ENCODE assay signal across 9 mouse cellular contexts in the genomic region with DNA sequence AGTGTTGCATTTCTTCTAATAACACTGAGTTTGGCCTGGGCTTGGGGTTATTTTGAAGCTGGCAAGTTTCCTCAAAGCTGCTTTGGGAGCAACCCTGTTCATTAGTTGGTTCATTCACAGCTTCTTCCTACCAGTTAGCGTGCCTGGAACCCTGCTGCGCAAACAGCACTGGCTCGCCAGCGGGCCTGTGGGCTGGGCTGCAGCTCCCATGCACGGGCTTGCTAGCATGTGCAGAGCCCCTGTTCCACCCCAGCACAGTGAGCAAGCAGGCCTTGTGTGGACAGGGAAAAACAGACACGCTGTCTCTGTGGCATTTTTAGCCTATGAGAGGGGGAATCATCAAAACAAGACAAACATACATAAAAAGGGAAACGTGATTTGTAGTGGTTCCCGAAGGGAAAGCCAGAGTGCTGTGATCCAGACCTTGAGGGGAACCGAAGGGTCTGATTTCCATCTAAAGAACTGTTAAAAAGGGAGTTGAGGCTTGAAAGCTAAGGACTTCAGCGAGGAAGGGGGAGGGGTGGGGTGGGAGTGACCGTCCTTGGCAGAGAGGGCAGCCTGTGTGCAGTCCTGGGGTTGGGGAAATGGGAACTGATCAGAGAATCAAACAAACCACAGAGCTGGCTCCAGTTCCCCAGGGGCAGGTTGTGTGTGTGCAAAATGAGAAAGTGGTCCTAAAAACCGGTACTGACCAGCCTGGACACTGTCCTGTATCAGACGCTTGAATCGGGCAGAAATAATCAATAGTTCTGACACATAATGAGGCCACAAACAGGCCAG.
DNase-seq lines count a peak whose midpoint lies in the region; ATAC-seq and TF ChIP-seq lines count a peak whose summit lies in the region.
"Had no signal": no experiment of that assay in that cellular context is flagged by ENCODE, and none has a peak within 500 bp of the region (broad histone marks: within the 10 kb centered on the region; RNA-seq: fewer than 3 reads in every experiment).

No protein-coding gene starts in this region.

- no peaks in the 10 kb centered on the region for H3K9me3 ChIP-seq in forebrain, embryonic 14.5 days (replicated peaks; ENCODE audit: control insufficient read depth, low read length)
- H3K9me3 ChIP-seq in forebrain, embryonic 12.5 days = 0 out of 2 replicates have a peak, but pooled peaks cover 2% of the 10 kb centered on the region
- no peaks in the 10 kb centered on the region for H3K9me3 ChIP-seq in neural tube, embryonic 14.5 days (ENCODE audit: control insufficient read depth, low read length)
- H3K9me3 ChIP-seq in intestine, postnatal 0 days (ENCODE audit: control insufficient read depth) = 0 out of 2 replicates have a peak, but pooled peaks cover 5% of the 10 kb centered on the region
- H3K9me3 ChIP-seq: liver, embryonic 13.5 days had no signal

- H3K36me3 ChIP-seq in forebrain, embryonic 14.5 days (ENCODE audit: control insufficient read depth, insufficient read depth, low read length) = no peaks in the 10 kb centered on the region
- no peaks in the 10 kb centered on the region for H3K36me3 ChIP-seq in forebrain, embryonic 12.5 days (replicated peaks)
- H3K36me3 ChIP-seq in neural tube, embryonic 14.5 days (ENCODE audit: control insufficient read depth, insufficient read depth, low read length) = no peaks in the 10 kb centered on the region
- no peaks in the 10 kb centered on the region for H3K36me3 ChIP-seq in intestine, postnatal 0 days (ENCODE audit: control insufficient read depth, insufficient read depth)
- H3K36me3 ChIP-seq: liver, embryonic 13.5 days had no signal

- ATAC-seq in forebrain, embryonic 14.5 days = no peak
- ATAC-seq in forebrain, embryonic 12.5 days (ENCODE audit: low FRiP score) = no peak
- no peak for ATAC-seq in neural tube, embryonic 14.5 days (ENCODE audit: low read depth)
- ATAC-seq in intestine, postnatal 0 days = no peak

- 39% methylated on average over 14 of the region's 14 CpGs for WGBS in forebrain, embryonic 14.5 days
- 51% methylated on average over 14 of the region's 14 CpGs for WGBS in forebrain, embryonic 12.5 days
- 42% methylated on average over 14 of the region's 14 CpGs for WGBS in neural tube, embryonic 14.5 days
- WGBS in intestine, postnatal 0 days = 51% methylated on average over 14 of the region's 14 CpGs

- DNase-seq in forebrain, embryonic 14.5 days (ENCODE audit: low spot score) = peak; percentile 24
- peak; percentile 38 for DNase-seq in ovary, postnatal 36 days (ENCODE audit: low spot score)
- no peak for DNase-seq in ovary, postnatal 10 days (ENCODE audit: low spot score)
- peak; percentile 61 for DNase-seq in layer of hippocampus, adult 9-11 months
- DNase-seq in urinary bladder, adult 2 months (ENCODE audit: low spot score) = no peak
- DNase-seq: liver, embryonic 13.5 days had no signal

- TF ChIP-seq CTCF in intestine, postnatal 0 days (IDR thresholded peaks at IDR 0.05; ENCODE audit: low read depth) = no peak

- 0 out of 2 replicates have a peak overlapping the region, but pooled peaks have one; percentile 8 for H3K9ac ChIP-seq in forebrain, embryonic 14.5 days (ENCODE audit: low read length)
- H3K9ac ChIP-seq in forebrain, embryonic 12.5 days = no peak overlapping the region
- 0 out of 2 replicates have a peak overlapping the region, but pooled peaks have one; percentile 7 for H3K9ac ChIP-seq in neural tube, embryonic 14.5 days (replicated peaks; ENCODE audit: low read depth, low read length)
- H3K9ac ChIP-seq in intestine, postnatal 0 days (ENCODE audit: low read depth, low read length) = no peak overlapping the region
- H3K9ac ChIP-seq: liver, embryonic 13.5 days had no signal

- no peak overlapping the region for H3K4me3 ChIP-seq in forebrain, embryonic 14.5 days (ENCODE audit: low read depth, low read length)
- H3K4me3 ChIP-seq in forebrain, embryonic 12.5 days (replicated peaks) = no peak overlapping the region
- no peak overlapping the region for H3K4me3 ChIP-seq in neural tube, embryonic 14.5 days (ENCODE audit: low read depth, low read length)
- H3K4me3 ChIP-seq in intestine, postnatal 0 days (ENCODE audit: low read depth, low read length) = no peak overlapping the region
- H3K4me3 ChIP-seq: liver, embryonic 13.5 days had no signal

- H3K4me2 ChIP-seq in forebrain, embryonic 14.5 days (ENCODE audit: low read length) = no peak overlapping the region
- H3K4me2 ChIP-seq in forebrain, embryonic 12.5 days = no peak overlapping the region
- no peak overlapping the region for H3K4me2 ChIP-seq in neural tube, embryonic 14.5 days (ENCODE audit: low read depth, low read length)
- no peak overlapping the region for H3K4me2 ChIP-seq in intestine, postnatal 0 days (replicated peaks; ENCODE audit: low read depth)
- H3K4me2 ChIP-seq: liver, embryonic 13.5 days had no signal

- H3K27ac ChIP-seq in forebrain, embryonic 14.5 days (ENCODE audit: low read depth, low read length) = no peak overlapping the region
- H3K27ac ChIP-seq in forebrain, embryonic 12.5 days = no peak overlapping the region
- H3K27ac ChIP-seq in neural tube, embryonic 14.5 days (ENCODE audit: low read depth, low read length) = no peak overlapping the region
- H3K27ac ChIP-seq in intestine, postnatal 0 days (ENCODE audit: low read depth, low read length) = no peak overlapping the region
- H3K27ac ChIP-seq: liver, embryonic 13.5 days had no signal

- H3K4me1 ChIP-seq in forebrain, embryonic 14.5 days (ENCODE audit: control insufficient read depth, insufficient read depth, low read length) = no peaks in the 10 kb centered on the region
- peaks cover 8% of the 10 kb centered on the region for H3K4me1 ChIP-seq in forebrain, embryonic 12.5 days
- H3K4me1 ChIP-seq in neural tube, embryonic 14.5 days (ENCODE audit: control insufficient read depth, insufficient read depth, low read length) = peaks cover 3% of the 10 kb centered on the region; the same call in 1 of the 2 replicates
- no peaks in the 10 kb centered on the region for H3K4me1 ChIP-seq in intestine, postnatal 0 days (replicated peaks; ENCODE audit: control insufficient read depth, insufficient read depth, low read length)

- H3K27me3 ChIP-seq in forebrain, embryonic 14.5 days (replicated peaks; ENCODE audit: control insufficient read depth, insufficient read depth, low read length) = no peaks in the 10 kb centered on the region
- H3K27me3 ChIP-seq in forebrain, embryonic 12.5 days = no peaks in the 10 kb centered on the region
- H3K27me3 ChIP-seq in neural tube, embryonic 14.5 days (ENCODE audit: control insufficient read depth, insufficient read depth, low read length) = no peaks in the 10 kb centered on the region
- no peaks in the 10 kb centered on the region for H3K27me3 ChIP-seq in intestine, postnatal 0 days (replicated peaks; ENCODE audit: control insufficient read depth, insufficient read depth, low read length)
- H3K27me3 ChIP-seq: liver, embryonic 13.5 days had no signal

Comparison
In these comparisons a context has a peak if more than half of its experiments do, and no peak if none do; other contexts are left out.
1. DNase-seq: peak in forebrain, embryonic 14.5 days (single experiment), ovary, postnatal 36 days (single experiment) and layer of hippocampus, adult 9-11 months (single experiment); none in ovary, postnatal 10 days (single experiment) and urinary bladder, adult 2 months (single experiment).
2. H3K9ac ChIP-seq: peak in forebrain, embryonic 14.5 days (single experiment) and neural tube, embryonic 14.5 days (single experiment); none in forebrain, embryonic 12.5 days (single experiment) and intestine, postnatal 0 days (single experiment).